9 mouse cellular contexts compared by ENCODE assay signal in genomic region chr6:140519488-140520159, GRCm38 (mm10).
DNase-seq lines count a peak whose midpoint lies in the region; ATAC-seq and TF ChIP-seq lines count a peak whose summit lies in the region.
"Had no signal": no experiment of that assay in that cellular context is flagged by ENCODE, and none has a peak within 500 bp of the region (broad histone marks: within the 10 kb centered on the region; RNA-seq: fewer than 3 reads in every experiment).

No protein-coding gene starts in this region.

- TF ChIP-seq POLR2A in brain, embryonic 14.5 days (IDR thresholded peaks at IDR 0.05; ENCODE audit: borderline replicate concordance, extremely low read depth, insufficient read depth, insufficient read length, poor library complexity, severe bottlenecking), result no peak

- intact Hi-C loops in heart, postnatal 25 days (cut with DNase I), result loop anchor here (5.0 kb wide), 1 partner anchor 42 kb away; no protein-coding TSS in a partner anchor

- DNase-seq in heart, postnatal 25 days (ENCODE audit: low spot score), result no peak
- DNase-seq in brain, embryonic 14.5 days (ENCODE audit: low read depth), result peak; percentile 63
- DNase-seq in embryonic facial prominence, embryonic 10.5 days (ENCODE audit: low spot score), result peak; percentile 76
- DNase-seq in limb, embryonic 10.5 days (ENCODE audit: low spot score), result peak; percentile 67
- no peak for DNase-seq in urinary bladder, adult 2 months (ENCODE audit: low spot score)
- DNase-seq in layer of hippocampus, postnatal 10 days (ENCODE audit: low spot score in 2 of 2), result no peak

- H3K36me3 ChIP-seq in heart, embryonic 14.5 days (ENCODE audit: control insufficient read depth, insufficient read depth, low read length), result no peaks in the 10 kb centered on the region
- peaks cover under 1% of the 10 kb centered on the region; the same call in 1 of the 2 replicates for H3K36me3 ChIP-seq in embryonic facial prominence, embryonic 10.5 days (replicated peaks)
- no peaks in the 10 kb centered on the region for H3K36me3 ChIP-seq in limb, embryonic 10.5 days
- H3K36me3 ChIP-seq in intestine, embryonic 16.5 days (ENCODE audit: control insufficient read depth, insufficient read depth, low read length), result no peaks in the 10 kb centered on the region

- H3K9me3 ChIP-seq in heart, embryonic 14.5 days (ENCODE audit: control insufficient read depth, low read length), result no peaks in the 10 kb centered on the region
- no peaks in the 10 kb centered on the region for H3K9me3 ChIP-seq in embryonic facial prominence, embryonic 10.5 days
- no peaks in the 10 kb centered on the region for H3K9me3 ChIP-seq in limb, embryonic 10.5 days (replicated peaks)
- no peaks in the 10 kb centered on the region for H3K9me3 ChIP-seq in intestine, embryonic 16.5 days (ENCODE audit: control insufficient read depth, low read length)

- 55% methylated on average over 10 of the region's 10 CpGs for WGBS in heart, embryonic 14.5 days
- WGBS in embryonic facial prominence, embryonic 10.5 days, result 16% methylated on average over 10 of the region's 10 CpGs
- WGBS in limb, embryonic 10.5 days, result 27% methylated on average over 10 of the region's 10 CpGs
- WGBS in intestine, embryonic 16.5 days, result 47% methylated on average over 10 of the region's 10 CpGs

- H3K27me3 ChIP-seq in heart, embryonic 14.5 days (ENCODE audit: control insufficient read depth, insufficient read depth, low read length), result no peaks in the 10 kb centered on the region
- H3K27me3 ChIP-seq in embryonic facial prominence, embryonic 10.5 days (replicated peaks; ENCODE audit: low read depth, poor library complexity, severe bottlenecking), result no peaks in the 10 kb centered on the region
- no peaks in the 10 kb centered on the region for H3K27me3 ChIP-seq in limb, embryonic 10.5 days (ENCODE audit: low read depth, poor library complexity, severe bottlenecking)
- no peaks in the 10 kb centered on the region for H3K27me3 ChIP-seq in intestine, embryonic 16.5 days (replicated peaks; ENCODE audit: control insufficient read depth, insufficient read depth, low read length)
- H3K27me3 ChIP-seq: CH12.LX had no signal

- ATAC-seq in heart, embryonic 14.5 days (ENCODE audit: insufficient number of reproducible peaks, insufficient read depth, low FRiP score, low read depth), result peak; percentile 44; the same call in 1 of the 2 replicates
- no peak for ATAC-seq in intestine, embryonic 16.5 days

- H3K9ac ChIP-seq in heart, embryonic 14.5 days (ENCODE audit: low read length), result peak overlapping the region; percentile 0; the same call in 1 of the 2 replicates
- no peak overlapping the region for H3K9ac ChIP-seq in intestine, embryonic 16.5 days (ENCODE audit: low read depth, low read length)

- peaks cover 13 to 17% of the 10 kb centered on the region in 2 experiments for H3K4me1 ChIP-seq in heart, embryonic 14.5 days (ENCODE audit: control insufficient read depth in 2 of 2, insufficient read depth in 2 of 2, low read length in 2 of 2)
- peaks cover 64% of the 10 kb centered on the region for H3K4me1 ChIP-seq in embryonic facial prominence, embryonic 10.5 days
- H3K4me1 ChIP-seq in limb, embryonic 10.5 days, result peaks cover 61% of the 10 kb centered on the region
- peaks cover 24% of the 10 kb centered on the region for H3K4me1 ChIP-seq in intestine, embryonic 16.5 days (ENCODE audit: control insufficient read depth, insufficient read depth, low read length)

- peak overlapping the region; percentile 38 for H3K4me2 ChIP-seq in heart, embryonic 14.5 days (ENCODE audit: low read length)
- no peak overlapping the region for H3K4me2 ChIP-seq in intestine, embryonic 16.5 days (ENCODE audit: low read depth, low read length)

- H3K27ac ChIP-seq in heart, embryonic 14.5 days (replicated peaks in 1 of 2; ENCODE audit: control insufficient read depth in 1 of 2, insufficient read depth in 1 of 2, low read depth in 2 of 2, low read length in 2 of 2), result peak overlapping the region; percentile 58 to 76
- H3K27ac ChIP-seq in embryonic facial prominence, embryonic 10.5 days (replicated peaks), result peak overlapping the region; percentile 81
- peak overlapping the region; percentile 86 for H3K27ac ChIP-seq in limb, embryonic 10.5 days
- H3K27ac ChIP-seq in intestine, embryonic 16.5 days (ENCODE audit: low read length), result no peak overlapping the region; the same call in 1 of the 2 replicates

- TF ChIP-seq CTCF in brain, embryonic 14.5 days (IDR thresholded peaks at IDR 0.05; ENCODE audit: borderline replicate concordance, extremely low read depth, insufficient read depth, insufficient read length), result no peak

- H3K4me3 ChIP-seq in heart, embryonic 14.5 days (ENCODE audit: control insufficient read depth in 1 of 2, insufficient read depth in 1 of 2, low read depth in 1 of 2, low read length in 2 of 2), result no peak overlapping the region
- H3K4me3 ChIP-seq in embryonic facial prominence, embryonic 10.5 days, result peak overlapping the region; percentile 34
- H3K4me3 ChIP-seq in limb, embryonic 10.5 days, result 0 out of 2 replicates have a peak overlapping the region, but pooled peaks have one; percentile 11
- H3K4me3 ChIP-seq in intestine, embryonic 16.5 days (ENCODE audit: low read length), result no peak overlapping the region

Comparison
In these comparisons a context has a peak if more than half of its experiments do, and no peak if none do; other contexts are left out.
1. H3K4me3 ChIP-seq: peak in embryonic facial prominence, embryonic 10.5 days (single experiment) and limb, embryonic 10.5 days (single experiment); none in heart, embryonic 14.5 days (0 of 2) and intestine, embryonic 16.5 days (single experiment).
2. DNase-seq: peak in brain, embryonic 14.5 days (single experiment), embryonic facial prominence, embryonic 10.5 days (single experiment) and limb, embryonic 10.5 days (single experiment); none in heart, postnatal 25 days (single experiment), urinary bladder, adult 2 months (single experiment) and layer of hippocampus, postnatal 10 days (0 of 2).